Mouse (Mus musculus): ENCODE measurements around the gene Chsy1. TPM values are rescaled to one million over a fixed set of nuclear protein-coding genes. Genes with fewer than 3 reads are reported as not detected.

Gene Chsy1
- polyA plus RNA-seq, 1 experiment from 2014 or later, result 21.1 TPM

GRCm38 (mm10) chr7:66157413-66157812 lies 48.1 kb downstream of the Chsy1 start:
- H3K9me3 ChIP-seq (ENCODE audit: control insufficient read depth, low read length), result no peaks in the 10 kb centered on the region
- no peaks in the 10 kb centered on the region for H3K27me3 ChIP-seq (ENCODE audit: control insufficient read depth, insufficient read depth, low read length)
- no peak overlapping the region for H3K4me2 ChIP-seq (ENCODE audit: low read depth)
- H3K27ac ChIP-seq (ENCODE audit: low read depth, low read length), result no peak overlapping the region
- DNase-seq (ENCODE audit: low spot score), result no peak
- peaks cover 3% of the 10 kb centered on the region; the same call in 1 of the 2 replicates for H3K36me3 ChIP-seq (ENCODE audit: control insufficient read depth, insufficient read depth, low read length)
- H3K4me3 ChIP-seq (ENCODE audit: low read depth, low read length), result no peak overlapping the region
- no peak overlapping the region for H3K9ac ChIP-seq (ENCODE audit: low read length)
- H3K4me1 ChIP-seq (ENCODE audit: control insufficient read depth, insufficient read depth, low read length), result no peaks in the 10 kb centered on the region
- no peak for ATAC-seq (ENCODE audit: insufficient read depth, low FRiP score, low TSS enrichment)
- WGBS, result 87% methylated on average over 9 of the region's 9 CpGs

DNA sequence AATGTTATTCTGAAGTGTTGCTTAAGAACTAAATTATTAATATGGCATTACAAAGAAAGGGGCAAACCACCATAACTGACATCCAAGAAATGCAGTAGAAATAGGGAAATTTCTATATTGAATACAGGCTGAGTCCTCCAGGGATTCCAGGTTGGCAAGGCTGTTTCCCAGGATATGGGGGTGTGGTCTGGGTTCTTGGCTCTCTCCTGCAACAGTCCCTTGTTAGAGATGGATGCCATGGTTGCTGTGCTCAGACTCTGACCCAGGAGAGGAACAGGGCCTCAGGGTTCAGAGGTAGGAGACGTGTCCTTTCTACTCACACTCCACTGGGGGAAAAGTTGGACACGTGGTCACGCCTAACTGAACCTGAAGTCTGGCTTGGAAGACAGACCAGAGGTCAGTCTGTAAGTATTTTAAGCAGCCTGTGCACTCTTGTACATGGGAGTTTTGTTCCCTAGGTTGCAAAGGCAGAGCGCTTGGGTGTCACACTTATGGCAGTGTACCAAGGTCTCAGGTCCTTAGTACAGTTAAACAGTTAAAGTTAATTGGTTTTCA lies 48.6 kb downstream of the Chsy1 start:
- Histone ChIP-seq H3K4me2 (ENCODE audit: low read depth) (no peak overlapping the region), H3K36me3 (ENCODE audit: control insufficient read depth, insufficient read depth, low read length) (no peaks in the 10 kb centered on the region; the same call in 1 of the 2 replicates), H3K27me3 (ENCODE audit: control insufficient read depth, insufficient read depth, low read length) (no peaks in the 10 kb centered on the region), H3K9me3 (ENCODE audit: control insufficient read depth, low read length) (no peaks in the 10 kb centered on the region), H3K4me3 (ENCODE audit: low read depth, low read length) (no peak overlapping the region), H3K9ac (ENCODE audit: low read length) (no peak overlapping the region), H3K27ac (ENCODE audit: low read depth, low read length) (no peak overlapping the region), H3K4me1 (ENCODE audit: control insufficient read depth, insufficient read depth, low read length) (no peaks in the 10 kb centered on the region)
- 89% methylated on average over 4 of the region's 4 CpGs for WGBS
- no peak for DNase-seq (ENCODE audit: low spot score)
- ATAC-seq (ENCODE audit: insufficient read depth, low FRiP score, low TSS enrichment), result no peak

- Histone ChIP-seq H3K9ac (ENCODE audit: low read length) (no peak overlapping the region), H3K27ac (ENCODE audit: low read depth, low read length) (no peak overlapping the region), H3K4me2 (ENCODE audit: low read depth) (no peak overlapping the region), H3K36me3 (ENCODE audit: control insufficient read depth, insufficient read depth, low read length) (no peaks in the 10 kb centered on the region), H3K9me3 (ENCODE audit: control insufficient read depth, low read length) (no peaks in the 10 kb centered on the region), H3K4me3 (ENCODE audit: low read depth, low read length) (no peak overlapping the region), H3K27me3 (ENCODE audit: control insufficient read depth, insufficient read depth, low read length) (no peaks in the 10 kb centered on the region), H3K4me1 (ENCODE audit: control insufficient read depth, insufficient read depth, low read length) (no peaks in the 10 kb centered on the region)
- ATAC-seq (ENCODE audit: insufficient read depth, low FRiP score, low TSS enrichment), result no peak
- 76% methylated on average over 9 of the region's 9 CpGs for WGBS
- DNase-seq (ENCODE audit: low spot score), result no peak
These were observed 49.4 kb downstream of the Chsy1 start for GRCm38 (mm10) chr7:66158616-66159129.

DNA sequence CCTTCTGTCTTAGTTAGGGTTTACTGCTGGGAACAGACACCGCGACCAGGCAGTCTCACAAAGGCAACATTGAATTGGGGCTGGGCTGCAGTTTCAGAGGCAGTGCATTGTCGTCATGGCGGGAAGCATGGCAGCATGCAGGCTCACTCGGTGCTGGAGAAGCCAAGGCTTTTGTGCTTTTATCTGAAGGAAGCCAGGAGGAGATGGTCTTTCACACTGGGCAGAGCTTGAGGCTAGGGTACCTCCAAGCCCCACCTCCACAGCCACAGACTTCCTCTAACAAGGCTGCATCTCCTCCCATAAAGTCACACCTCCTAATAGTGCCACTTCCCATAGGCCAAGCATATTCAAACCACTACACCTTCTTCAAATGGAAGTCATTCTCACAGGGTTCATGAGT lies 50.6 kb downstream of the Chsy1 start:
- Histone ChIP-seq H3K27me3 (ENCODE audit: control insufficient read depth, insufficient read depth, low read length) (no peaks in the 10 kb centered on the region), H3K9me3 (ENCODE audit: control insufficient read depth, low read length) (no peaks in the 10 kb centered on the region), H3K4me3 (ENCODE audit: low read depth, low read length) (no peak overlapping the region), H3K27ac (ENCODE audit: low read depth, low read length) (no peak overlapping the region), H3K4me1 (ENCODE audit: control insufficient read depth, insufficient read depth, low read length) (no peaks in the 10 kb centered on the region), H3K4me2 (ENCODE audit: low read depth) (no peak overlapping the region), H3K9ac (ENCODE audit: low read length) (no peak overlapping the region), H3K36me3 (ENCODE audit: control insufficient read depth, insufficient read depth, low read length) (no peaks in the 10 kb centered on the region)
- DNase-seq (ENCODE audit: low spot score) (no peak), ATAC-seq (ENCODE audit: insufficient read depth, low FRiP score, low TSS enrichment) (0 out of 2 replicates have a peak, but pooled peaks have one; percentile 31)
- 42% methylated on average over 5 of the region's 5 CpGs for WGBS

DNA sequence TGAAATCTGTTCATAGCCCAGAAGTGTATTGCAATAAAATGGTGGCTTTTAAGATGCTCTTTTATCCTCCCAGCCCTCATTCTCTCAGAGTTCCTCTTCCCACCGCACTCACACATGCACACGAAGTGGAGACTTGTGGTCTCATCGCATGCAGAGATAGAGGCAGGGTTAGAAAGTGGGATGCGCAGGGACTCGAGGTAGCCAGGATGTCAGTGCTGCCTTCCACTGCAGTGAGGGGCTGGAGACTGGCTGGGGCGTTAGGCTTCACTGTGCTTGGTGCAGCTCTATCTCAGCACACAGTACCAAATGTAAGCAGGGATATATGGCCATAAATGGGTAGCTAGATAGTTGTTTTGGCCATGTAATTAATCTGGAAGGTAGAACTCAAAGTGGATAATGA lies 52.5 kb downstream of the Chsy1 start:
- no peak for DNase-seq (ENCODE audit: low spot score)

GRCm38 (mm10) chr7:66162489-66162888 lies 53.2 kb downstream of the Chsy1 start:
- no peak overlapping the region for H3K4me3 ChIP-seq (ENCODE audit: low read depth, low read length)
- no peak overlapping the region for H3K9ac ChIP-seq (ENCODE audit: low read length)
- H3K4me1 ChIP-seq (ENCODE audit: control insufficient read depth, insufficient read depth, low read length), result no peaks in the 10 kb centered on the region
- H3K27me3 ChIP-seq (ENCODE audit: control insufficient read depth, insufficient read depth, low read length), result no peaks in the 10 kb centered on the region
- no peak overlapping the region for H3K4me2 ChIP-seq (ENCODE audit: low read depth)
- WGBS, result 81% methylated on average over 7 of the region's 7 CpGs
- no peaks in the 10 kb centered on the region for H3K9me3 ChIP-seq (ENCODE audit: control insufficient read depth, low read length)
- no peaks in the 10 kb centered on the region for H3K36me3 ChIP-seq (ENCODE audit: control insufficient read depth, insufficient read depth, low read length)
- ATAC-seq (ENCODE audit: insufficient read depth, low FRiP score, low TSS enrichment), result no peak
- no peak for DNase-seq (ENCODE audit: low spot score)
- no peak overlapping the region for H3K27ac ChIP-seq (ENCODE audit: low read depth, low read length)

More for the DNA sequence above, 52.5 kb downstream of the Chsy1 start:
- no peaks in the 10 kb centered on the region for H3K4me1 ChIP-seq (ENCODE audit: control insufficient read depth, insufficient read depth, low read length)
- ATAC-seq (ENCODE audit: insufficient read depth, low FRiP score, low TSS enrichment), result no peak
- H3K4me2 ChIP-seq (ENCODE audit: low read depth), result no peak overlapping the region
- no peak overlapping the region for H3K9ac ChIP-seq (ENCODE audit: low read length)
- WGBS, result 87% methylated on average over 6 of the region's 6 CpGs
- H3K4me3 ChIP-seq (ENCODE audit: low read depth, low read length), result no peak overlapping the region
- H3K9me3 ChIP-seq (ENCODE audit: control insufficient read depth, low read length), result no peaks in the 10 kb centered on the region
- H3K27ac ChIP-seq (ENCODE audit: low read depth, low read length), result no peak overlapping the region
- no peaks in the 10 kb centered on the region for H3K36me3 ChIP-seq (ENCODE audit: control insufficient read depth, insufficient read depth, low read length)
- H3K27me3 ChIP-seq (ENCODE audit: control insufficient read depth, insufficient read depth, low read length), result no peaks in the 10 kb centered on the region

DNA sequence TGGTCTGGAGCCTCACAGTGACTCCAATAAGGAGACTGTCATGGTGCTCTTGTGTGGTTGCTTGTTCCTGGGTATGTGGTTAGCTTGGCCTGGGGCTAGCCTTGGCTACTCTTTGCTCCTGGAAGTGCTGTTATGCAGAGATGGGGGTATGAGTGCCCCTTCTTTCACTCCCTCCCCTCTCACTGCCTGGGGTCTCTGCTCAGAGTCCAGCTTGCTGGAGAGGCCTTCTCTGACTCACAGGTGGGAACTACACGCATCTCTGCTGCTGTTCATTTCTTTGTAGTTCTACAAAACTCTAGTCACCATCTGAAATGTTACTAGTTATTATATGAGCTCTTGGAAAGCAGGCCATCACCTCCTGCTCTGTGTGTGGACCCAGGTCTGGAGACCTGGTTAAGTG lies 53.7 kb downstream of the Chsy1 start:
- no peaks in the 10 kb centered on the region for H3K4me1 ChIP-seq (ENCODE audit: control insufficient read depth, insufficient read depth, low read length)
- DNase-seq (ENCODE audit: low spot score) (no peak), ATAC-seq (ENCODE audit: insufficient read depth, low FRiP score, low TSS enrichment) (no peak)
- H3K4me2 ChIP-seq (ENCODE audit: low read depth), result no peak overlapping the region
- no peaks in the 10 kb centered on the region for H3K27me3 ChIP-seq (ENCODE audit: control insufficient read depth, insufficient read depth, low read length)
- H3K36me3 ChIP-seq (ENCODE audit: control insufficient read depth, insufficient read depth, low read length), result no peaks in the 10 kb centered on the region
- H3K9ac ChIP-seq (ENCODE audit: low read length), result no peak overlapping the region
- no peak overlapping the region for H3K27ac ChIP-seq (ENCODE audit: low read depth, low read length)
- no peaks in the 10 kb centered on the region for H3K9me3 ChIP-seq (ENCODE audit: control insufficient read depth, low read length)
- H3K4me3 ChIP-seq (ENCODE audit: low read depth, low read length), result no peak overlapping the region
- 89% methylated on average over 1 of the region's 1 CpGs for WGBS

DNA sequence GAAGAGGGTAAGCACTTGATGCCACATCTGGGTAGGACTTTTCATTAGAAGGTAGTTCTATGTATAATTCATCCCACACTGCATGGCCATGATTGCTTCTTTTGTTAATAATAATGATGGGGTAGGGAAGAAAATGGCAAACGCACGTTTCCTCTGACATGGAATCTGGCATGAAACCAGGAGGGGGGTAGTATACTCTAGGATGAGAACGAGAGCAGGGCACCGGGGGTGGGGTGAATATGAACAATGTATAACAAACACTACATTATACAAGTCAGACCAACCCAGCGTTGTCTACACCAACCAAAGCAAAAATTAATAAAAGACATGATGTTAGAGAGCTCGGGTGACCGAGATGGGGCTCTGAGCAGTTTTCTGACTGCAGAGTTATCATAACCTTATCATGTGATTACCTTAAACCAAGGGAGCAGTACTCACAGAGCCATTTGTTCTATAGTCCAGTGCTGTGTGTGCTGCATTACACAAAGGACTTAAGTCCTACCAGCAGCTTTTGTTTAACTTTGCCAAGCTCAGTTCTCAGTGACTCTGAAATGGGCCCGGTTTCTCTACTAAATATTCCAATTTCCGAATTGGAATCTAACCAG lies 55.2 kb downstream of the Chsy1 start:
- H3K36me3 ChIP-seq (ENCODE audit: control insufficient read depth, insufficient read depth, low read length), result no peaks in the 10 kb centered on the region
- DNase-seq (ENCODE audit: low spot score), result no peak
- H3K9ac ChIP-seq (ENCODE audit: low read length), result no peak overlapping the region
- no peak overlapping the region for H3K27ac ChIP-seq (ENCODE audit: low read depth, low read length)
- WGBS, result 84% methylated on average over 9 of the region's 9 CpGs
- no peak for ATAC-seq (ENCODE audit: insufficient read depth, low FRiP score, low TSS enrichment)
- no peaks in the 10 kb centered on the region for H3K4me1 ChIP-seq (ENCODE audit: control insufficient read depth, insufficient read depth, low read length)
- H3K9me3 ChIP-seq (ENCODE audit: control insufficient read depth, low read length), result no peaks in the 10 kb centered on the region
- no peak overlapping the region for H3K4me3 ChIP-seq (ENCODE audit: low read depth, low read length)
- H3K27me3 ChIP-seq (ENCODE audit: control insufficient read depth, insufficient read depth, low read length), result no peaks in the 10 kb centered on the region
- no peak overlapping the region for H3K4me2 ChIP-seq (ENCODE audit: low read depth)

Measured in neural tube, embryonic 11.5 days (tissue).